Mouse (Mus musculus): Measurements from ENCODE around the gene Hhip.

GRCm38 (mm10) chr8:79950376-79950775 is 107.4 kb downstream of the Hhip start:
- TF ChIP-seq CTCF (IDR thresholded peaks at IDR 0.05): no peak
- TF ChIP-seq EP300 (IDR thresholded peaks at IDR 0.05): peak; percentile 51; the same call in 1 of the 2 replicates
